Mouse (Mus musculus): Measurements from ENCODE around the gene Nisch. TPM values are rescaled to one million over a fixed set of nuclear protein-coding genes. Genes with fewer than 3 reads are reported as not detected.

Nisch gene
- total RNA-seq, 2 experiments from 2014 or later = 49.1 to 59.1 TPM

DNA sequence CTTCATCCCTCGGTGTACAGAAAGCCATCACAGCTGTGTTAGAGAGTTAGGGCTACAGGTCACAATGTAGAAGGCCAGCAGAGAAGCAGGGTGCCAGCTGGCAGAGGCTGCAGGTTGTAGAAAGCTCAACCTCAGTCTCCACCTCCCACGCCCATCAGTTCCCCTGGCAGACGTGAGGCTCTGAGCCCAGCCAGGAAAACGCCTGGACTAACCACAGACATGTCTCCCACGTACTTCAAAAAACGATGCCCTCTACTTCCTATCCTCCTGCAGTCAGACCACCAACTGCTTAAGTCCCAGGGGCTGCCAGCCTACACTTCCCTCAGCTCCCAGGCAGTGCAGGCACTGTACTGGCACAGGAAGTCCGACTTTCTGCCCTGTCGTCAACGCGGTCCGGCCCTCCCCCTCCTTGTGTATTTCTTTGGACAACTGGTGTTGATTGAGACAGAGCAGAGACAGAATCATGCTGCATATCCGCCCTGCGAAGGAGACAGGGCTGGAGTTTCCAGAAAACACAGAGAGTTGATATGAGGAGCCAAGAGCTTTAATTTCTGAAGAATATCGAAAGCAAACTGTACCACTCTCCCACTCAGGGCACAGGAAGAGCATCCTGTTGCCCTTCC is 21.7 kb downstream of the Nisch start:
- ATAC-seq (replicated peaks; ENCODE audit: low FRiP score, poor library complexity, severe bottlenecking) = no peak

DNA sequence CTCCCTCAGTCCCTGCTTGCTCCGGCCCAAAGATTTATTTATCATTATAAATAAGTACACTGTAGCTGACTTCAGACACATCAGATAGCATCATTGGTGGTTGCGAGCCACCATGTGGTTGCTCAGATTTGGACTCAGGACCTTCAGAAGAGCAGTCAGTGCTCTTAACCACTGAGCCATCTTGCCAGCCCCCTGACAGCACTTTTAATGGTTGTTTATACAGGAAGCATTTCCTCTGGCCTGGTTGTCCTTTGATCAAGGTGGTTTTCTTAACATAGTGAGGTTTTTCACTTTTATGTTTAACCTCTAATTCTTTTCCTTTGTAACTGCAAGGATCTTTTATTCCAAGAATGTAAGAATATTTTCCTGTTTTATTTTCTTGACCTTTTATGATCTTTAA is 22.3 kb downstream of the Nisch start:
- no peak for ATAC-seq (replicated peaks; ENCODE audit: low FRiP score, poor library complexity, severe bottlenecking)

DNA sequence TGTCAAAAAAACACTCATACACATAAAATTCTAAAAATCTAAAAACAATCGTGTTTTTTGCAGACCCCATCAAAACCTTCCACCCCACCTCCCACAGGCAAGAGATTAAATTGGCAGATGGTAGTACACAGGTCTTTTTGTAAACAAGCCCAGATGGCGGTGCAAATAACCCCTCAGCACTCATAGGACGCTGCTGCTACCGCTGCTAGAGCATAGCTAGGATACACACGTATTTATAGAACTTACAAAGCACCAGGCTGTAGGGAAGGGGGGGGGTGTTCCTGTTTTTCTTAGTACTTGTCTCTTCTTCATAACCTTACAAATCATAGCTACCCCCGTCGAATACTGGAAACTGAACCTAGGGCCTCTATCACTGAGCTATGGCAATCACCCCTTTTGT is 23.0 kb downstream of the Nisch start:
- ATAC-seq (replicated peaks; ENCODE audit: low FRiP score, poor library complexity, severe bottlenecking) = no peak

DNA sequence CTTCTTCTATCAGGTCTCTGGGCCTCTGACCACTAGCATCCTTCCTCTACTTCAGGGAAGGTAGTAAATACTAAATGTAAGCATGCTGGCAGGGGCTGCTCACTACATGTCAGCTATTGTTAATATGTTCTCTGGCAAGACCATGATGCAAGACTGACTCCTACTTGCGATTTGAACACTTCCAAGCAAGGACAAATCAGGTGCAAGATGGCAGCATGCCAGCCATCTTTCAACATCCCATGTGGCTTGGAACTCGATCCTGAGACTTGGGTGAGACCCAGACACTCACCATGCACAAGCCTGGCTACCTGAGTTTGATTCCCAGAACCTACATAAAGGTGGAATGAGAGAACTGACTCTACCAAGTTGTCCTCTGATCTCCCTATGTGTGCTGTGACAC is 24.8 kb downstream of the Nisch start:
- no peak for ATAC-seq (replicated peaks; ENCODE audit: low FRiP score, poor library complexity, severe bottlenecking)

DNA sequence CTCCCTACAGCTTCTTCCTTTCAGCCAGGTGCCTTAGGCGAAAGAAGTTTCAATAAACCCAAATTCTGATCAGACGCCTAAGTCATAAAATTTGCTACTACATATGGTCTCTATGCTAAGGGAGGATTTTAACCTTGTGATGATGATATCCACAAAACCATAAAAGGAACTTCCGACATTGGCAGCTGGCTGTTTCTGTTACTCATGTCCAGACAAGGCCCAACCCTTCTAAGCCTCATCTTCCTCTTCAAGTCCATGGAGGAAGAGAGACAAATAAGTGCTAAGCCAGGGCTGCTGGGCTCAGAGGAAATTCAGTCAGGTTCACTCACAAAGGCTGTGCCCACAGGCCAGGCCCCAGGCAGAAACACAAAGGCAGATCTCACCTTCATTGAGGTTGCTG is 27.4 kb downstream of the Nisch start:
- ATAC-seq (replicated peaks; ENCODE audit: low FRiP score, poor library complexity, severe bottlenecking) = no peak

DNA sequence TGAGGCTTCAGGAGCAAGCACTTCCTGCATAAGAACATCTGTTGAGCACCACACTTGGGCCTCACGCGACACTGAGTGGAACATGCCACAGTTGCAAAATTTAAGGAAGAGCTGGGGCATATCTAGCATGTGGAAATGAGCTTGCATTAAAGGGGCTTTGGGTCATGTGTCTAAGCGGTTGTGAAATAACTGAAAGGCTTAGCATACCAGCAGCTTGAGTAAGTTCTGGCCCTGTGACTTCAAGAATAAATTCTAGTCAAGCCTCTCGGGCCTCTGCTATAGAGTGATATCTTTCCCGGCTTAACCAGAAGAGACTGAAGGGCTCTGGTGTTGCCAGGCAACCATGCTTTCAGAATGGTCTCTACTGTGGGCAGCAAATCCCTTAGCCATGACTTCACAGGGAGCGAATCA is 28.0 kb downstream of the Nisch start:
- no peak for ATAC-seq (replicated peaks; ENCODE audit: low FRiP score, poor library complexity, severe bottlenecking)

DNA sequence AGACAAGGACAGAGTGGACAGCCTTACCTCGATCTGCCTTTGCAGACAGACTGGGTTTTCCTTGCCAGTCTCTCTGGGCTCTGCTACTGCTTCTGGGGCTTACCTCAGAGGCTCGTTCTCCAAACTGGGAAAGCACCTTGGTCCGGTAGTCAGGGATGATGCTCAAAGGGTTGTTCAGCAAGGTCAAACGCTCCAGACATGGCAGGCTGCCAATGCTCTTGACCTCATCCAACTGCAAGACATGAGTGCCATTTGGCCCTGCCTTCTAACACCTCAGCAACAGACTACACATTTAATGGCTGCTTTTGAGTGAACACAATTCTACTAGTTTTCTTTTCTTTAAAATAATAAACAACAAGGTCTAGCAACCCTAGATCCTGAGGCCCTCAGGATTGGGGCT is 30.1 kb downstream of the Nisch start:
- no peak for ATAC-seq (replicated peaks; ENCODE audit: low FRiP score, poor library complexity, severe bottlenecking)

DNA sequence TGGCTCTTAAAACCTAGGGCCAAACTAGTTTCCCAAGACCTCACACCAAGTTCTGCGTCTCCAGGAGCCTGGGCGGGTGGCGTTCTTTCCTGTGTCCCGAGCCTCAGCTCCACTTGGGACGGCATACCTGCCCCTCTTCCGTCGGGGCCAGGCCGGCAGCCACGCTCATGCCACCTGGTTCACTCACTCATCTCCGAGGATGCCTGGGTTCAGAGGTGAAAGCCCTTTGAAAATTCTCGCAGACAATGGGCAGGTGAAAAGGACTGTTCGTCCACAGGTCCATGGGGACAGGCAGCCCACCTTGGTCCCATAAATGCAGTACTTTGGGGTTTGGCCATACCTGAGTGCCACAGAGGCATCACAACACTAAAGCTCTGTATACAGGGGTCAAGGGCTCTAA is 32.6 kb downstream of the Nisch start:
- no peak for ATAC-seq (replicated peaks; ENCODE audit: low FRiP score, poor library complexity, severe bottlenecking)

DNA sequence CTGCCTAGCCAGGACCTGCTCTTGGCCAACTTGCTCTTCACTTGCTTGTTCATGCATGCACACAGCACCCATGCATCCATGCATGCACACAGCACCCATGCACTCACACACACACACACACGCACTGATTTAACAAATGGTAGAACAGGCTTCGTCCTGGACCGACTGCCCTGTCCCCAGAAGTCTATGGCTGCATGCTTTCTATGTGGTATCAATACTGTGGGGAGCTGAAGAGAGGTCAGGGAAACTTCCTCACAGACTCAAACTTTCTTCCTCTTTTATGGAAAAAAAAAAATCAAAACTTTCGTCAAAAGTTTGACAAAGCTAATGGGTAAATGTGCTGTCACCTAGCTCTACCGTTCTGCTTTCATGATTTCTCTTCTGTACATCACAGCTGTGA is 33.2 kb downstream of the Nisch start:
- ATAC-seq (replicated peaks; ENCODE audit: low FRiP score, poor library complexity, severe bottlenecking) = no peak

DNA sequence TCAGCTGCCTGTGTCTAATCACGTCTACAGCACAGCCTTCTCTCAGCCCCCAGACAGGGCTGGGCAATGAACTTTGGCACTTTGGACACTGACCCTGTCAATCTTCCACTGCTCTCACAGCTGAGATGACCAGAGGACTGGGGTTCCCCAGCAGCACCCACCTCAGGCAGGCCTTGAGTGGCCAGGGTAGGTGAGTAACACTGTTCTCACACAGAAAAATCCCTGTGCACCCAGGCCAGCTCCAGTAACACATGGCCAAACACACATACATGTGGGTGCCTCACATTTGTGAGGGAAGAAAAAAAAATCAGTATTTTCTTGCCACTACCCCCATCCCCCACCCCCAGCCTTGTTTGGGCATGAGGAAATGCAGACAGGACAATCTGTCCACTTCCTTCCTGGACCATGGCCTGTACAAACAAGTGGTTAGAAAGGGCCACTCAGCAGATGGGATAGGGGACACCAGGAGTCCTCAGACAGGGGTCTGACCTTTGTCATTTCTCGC is 33.9 kb downstream of the Nisch start:
- ATAC-seq (replicated peaks; ENCODE audit: low FRiP score, poor library complexity, severe bottlenecking) = no peak

DNA sequence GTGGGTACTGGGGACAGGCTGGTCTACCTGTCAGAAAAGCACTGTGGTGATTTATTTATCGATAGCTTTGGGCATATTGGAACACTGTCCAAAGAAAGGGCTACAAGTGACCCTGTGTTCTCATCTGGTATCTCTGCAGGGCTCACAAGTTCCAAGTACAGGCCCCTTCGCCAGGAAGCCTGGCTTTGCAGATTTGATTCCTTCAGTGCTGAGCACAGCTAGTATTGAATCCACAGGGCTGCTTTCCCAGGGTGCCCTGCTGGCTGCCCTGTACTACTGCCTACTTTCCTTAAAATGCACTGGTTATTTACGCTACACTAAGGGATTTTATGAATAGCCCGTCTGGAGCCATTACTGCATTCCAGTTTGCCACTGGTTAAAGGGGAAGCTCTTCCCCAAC is 35.2 kb downstream of the Nisch start:
- ATAC-seq (replicated peaks; ENCODE audit: low FRiP score, poor library complexity, severe bottlenecking) = no peak

DNA sequence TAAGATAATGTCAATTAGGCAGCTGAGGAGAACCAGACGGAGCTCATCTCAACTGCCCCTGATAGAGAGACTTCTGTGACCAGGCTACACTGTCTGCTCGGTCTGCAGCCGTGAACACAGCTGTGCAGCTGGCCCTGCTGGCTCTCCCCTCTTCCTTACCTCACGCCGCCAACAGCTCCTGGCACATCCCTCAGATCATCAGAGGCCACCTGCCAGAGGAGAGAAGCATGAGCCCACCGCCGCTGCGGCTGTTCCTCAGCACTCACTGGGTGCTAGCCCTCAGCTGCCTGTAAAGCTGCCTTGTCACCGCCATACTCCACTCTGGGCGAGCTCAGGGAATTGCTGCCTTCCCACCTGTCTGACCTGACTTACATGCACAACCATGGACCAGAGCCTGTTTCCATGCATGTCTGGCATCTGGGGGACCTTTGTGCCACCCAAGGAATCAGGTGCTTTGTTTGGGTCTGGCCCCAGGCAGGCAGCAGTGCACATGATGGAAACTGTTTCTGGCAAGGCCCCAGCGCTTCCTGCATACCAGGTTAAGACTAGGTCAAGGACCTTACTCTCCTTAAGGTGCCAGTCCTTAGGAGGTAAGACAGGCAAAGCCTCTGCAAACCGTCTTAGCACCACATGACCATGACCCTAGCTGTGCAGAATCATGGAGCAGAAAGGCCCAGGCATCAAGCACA is 36.9 kb downstream of the Nisch start:
- no peak for ATAC-seq (replicated peaks; ENCODE audit: low FRiP score, poor library complexity, severe bottlenecking)

DNA sequence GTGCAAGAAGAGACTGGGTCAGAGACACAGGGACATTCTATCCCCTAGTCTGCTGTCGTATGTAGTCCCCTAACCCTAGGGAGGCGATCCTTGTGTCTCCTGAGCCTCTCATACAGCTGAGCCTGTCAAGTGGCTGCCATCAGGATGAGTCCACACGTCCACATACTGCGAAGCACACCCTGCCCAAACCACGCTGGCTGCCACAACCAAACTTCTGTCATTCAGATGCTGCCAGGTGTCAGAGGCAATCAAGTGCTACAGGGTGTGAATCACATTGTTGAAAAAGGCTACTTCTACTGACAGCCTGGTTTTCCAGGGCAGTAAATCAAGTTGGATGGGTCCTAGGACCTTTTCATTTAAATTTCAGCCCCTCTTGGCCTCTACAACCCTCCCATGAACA is 39.0 kb downstream of the Nisch start:
- ATAC-seq (replicated peaks; ENCODE audit: low FRiP score, poor library complexity, severe bottlenecking) = no peak

DNA sequence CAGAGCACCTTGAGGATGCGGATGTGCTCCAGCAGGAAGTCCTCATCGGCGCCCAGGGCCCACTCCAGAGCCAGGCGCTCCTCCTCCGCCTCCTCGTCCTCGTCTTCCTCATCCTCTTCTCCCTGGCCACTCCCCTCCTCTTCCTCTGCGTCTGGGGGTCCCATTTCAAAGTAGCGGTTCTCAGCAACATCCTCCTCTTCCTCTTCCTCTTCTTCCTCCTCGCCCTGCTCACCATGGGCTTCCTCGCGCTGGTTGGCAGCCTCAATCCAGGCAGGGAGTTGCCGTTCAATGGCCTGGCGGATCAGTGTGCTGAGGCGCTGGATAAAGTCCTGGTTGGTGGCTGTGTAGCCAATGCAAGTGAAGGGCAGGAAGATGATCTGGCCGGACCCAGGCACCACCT is 39.5 kb downstream of the Nisch start:
- no peak for ATAC-seq (replicated peaks; ENCODE audit: low FRiP score, poor library complexity, severe bottlenecking)

DNA sequence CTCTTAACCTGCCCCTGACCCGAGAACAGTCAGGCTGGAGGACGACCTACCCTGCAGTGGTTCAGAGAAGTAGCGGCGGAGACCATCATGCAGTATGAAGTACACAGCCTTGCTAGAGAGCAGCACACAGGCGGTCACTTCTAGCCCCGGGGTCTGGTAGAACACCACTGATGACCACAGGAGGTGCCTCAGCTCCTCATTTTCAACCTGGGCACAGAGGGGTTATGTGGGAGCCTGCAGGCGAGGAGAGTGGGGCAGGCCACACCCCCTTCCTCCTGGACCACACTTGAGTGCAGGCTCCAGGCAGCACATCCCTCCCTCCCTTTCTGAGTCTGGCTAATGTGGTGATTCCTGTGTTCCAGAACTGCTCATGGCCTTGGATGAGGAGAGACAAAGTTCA is 43.2 kb downstream of the Nisch start:
- no peak for ATAC-seq (replicated peaks; ENCODE audit: low FRiP score, poor library complexity, severe bottlenecking)

DNA sequence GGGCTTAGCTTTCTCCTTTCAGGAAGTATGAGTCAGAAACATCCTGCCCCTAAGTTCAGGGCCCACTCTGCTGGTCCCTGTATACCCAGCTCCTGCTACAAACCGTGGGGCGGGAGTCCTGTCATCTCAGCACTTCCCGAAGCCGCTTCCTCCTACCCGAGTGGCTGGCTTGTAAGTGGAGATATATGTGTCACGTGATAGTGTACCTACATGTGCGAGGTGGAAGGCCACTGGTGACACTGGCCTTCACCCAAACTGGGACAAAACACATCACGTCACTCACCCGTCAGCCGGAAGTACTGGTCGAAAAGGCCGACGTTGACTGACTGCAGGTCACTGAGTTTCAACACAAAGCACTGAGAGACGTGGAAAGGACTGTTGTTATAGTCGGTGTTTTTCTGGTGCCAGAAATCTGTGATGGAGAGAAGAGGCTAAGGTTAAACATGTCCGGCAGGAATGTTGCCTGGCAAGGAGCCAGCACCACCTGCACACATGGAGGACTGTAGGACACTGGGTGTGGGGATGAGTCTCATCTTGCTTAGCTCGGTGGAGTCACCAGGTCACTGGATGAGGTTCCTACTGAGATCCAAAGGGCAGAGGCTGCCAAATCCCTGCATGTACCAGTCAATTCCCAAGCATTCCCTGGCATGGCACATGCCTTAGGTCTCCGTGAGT is 43.8 kb downstream of the Nisch start:
- ATAC-seq (replicated peaks; ENCODE audit: low FRiP score, poor library complexity, severe bottlenecking) = no peak

DNA sequence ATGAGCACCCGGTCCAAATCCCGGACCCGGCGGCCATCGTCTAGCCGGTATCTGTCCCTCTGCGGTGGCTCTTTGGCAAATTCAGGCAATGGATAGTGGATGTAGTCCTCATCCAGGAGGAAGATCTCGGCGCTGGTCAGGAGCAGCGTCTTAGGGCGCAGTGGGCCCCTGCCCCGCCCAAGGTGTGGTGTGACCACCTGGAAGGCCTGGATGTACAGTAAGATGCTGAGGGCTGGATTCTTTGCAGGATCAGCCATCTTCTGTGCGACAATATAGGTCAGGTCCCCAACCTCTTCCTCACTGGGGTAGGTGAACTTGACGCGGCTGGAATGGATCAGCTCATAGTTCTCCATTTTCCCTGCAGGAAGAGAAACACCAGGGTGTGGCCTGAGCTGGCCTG is 44.9 kb downstream of the Nisch start:
- no peak for ATAC-seq (replicated peaks; ENCODE audit: low FRiP score, poor library complexity, severe bottlenecking)

DNA sequence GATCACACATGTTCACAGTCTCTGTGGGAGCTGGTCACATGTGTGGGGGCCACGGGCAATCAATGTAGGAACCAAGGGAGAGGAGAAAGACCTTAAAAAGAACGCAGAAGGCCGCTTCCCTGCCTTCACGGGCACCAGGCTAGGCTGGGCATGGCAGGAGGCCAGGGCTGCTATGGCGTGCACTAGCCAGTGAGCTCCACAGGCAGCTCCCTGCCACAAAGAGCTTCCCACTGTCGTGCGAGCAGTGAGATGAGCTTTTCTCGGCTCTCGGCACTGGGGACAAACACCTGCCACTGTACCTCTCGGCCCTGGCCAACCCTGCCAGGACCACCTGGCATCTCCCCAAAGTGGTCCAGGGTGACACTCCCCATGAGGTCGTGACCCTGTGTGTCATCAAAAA is 45.4 kb downstream of the Nisch start:
- ATAC-seq (replicated peaks; ENCODE audit: low FRiP score, poor library complexity, severe bottlenecking) = no peak

DNA sequence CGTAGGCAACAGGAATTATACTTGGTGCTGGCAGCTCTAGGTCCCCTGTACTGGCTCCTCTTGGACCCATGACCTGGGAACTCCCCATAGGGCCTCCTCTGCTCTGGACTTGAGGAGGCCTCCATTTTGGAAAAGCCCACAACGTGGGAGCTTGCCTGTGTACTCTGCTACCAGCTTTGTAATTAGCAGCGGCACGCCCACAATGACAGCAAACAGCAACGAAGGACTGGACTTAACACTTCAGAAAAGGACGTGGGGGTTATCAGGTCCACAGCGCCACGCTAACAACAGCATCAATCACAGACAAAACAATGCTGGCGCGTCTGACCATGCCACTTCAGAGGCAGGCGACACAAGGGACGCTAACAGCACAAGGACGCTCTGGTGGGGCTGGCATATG is 45.8 kb downstream of the Nisch start:
- no peak for ATAC-seq (replicated peaks; ENCODE audit: low FRiP score, poor library complexity, severe bottlenecking)

DNA sequence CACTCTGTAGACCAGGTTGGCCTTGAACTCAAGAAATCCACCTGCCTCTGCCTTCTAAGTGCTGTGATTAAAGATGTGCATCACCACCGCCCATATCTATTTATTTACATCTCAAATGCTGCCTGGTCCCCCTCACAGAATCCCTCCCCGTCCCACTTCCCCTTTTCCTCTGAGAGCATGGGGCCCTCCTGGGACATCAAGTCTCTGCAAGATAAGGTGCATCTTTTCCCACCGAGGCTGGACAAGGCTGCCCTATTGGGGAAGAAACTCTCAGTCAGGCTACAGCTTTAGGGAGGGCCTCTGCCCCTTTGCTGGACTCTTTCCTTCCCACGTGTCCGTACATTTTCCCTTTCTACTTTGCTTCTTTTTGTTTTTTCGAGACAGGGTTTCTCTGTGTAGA is 47.2 kb downstream of the Nisch start:
- no peak for ATAC-seq (replicated peaks; ENCODE audit: low FRiP score, poor library complexity, severe bottlenecking)

DNA sequence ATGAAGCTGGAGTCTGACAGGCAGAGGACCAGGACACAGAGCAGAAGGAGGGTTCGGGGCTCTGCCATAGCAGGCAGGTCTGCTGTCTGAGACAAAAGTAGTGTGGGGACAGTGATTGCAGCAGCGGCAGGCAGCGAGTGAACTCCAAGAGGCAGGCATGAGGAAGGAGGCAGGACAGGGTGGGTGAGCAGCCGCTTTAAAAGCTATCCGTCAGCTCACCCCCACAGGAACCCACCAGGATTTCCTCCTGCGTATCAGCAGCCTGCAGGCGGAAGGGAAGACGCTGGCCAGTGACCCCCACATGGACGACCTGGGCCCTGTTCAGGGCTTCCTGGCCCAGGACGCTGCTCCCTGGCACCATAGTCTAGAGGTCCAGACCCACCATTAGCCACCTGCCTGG is 48.3 kb downstream of the Nisch start, which contains the start of gene Stab1:
Stab1 (minus strand) TSS at position 217 of the 400 bp plus-strand sequence.
- ATAC-seq (replicated peaks; ENCODE audit: low FRiP score, poor library complexity, severe bottlenecking) = no peak

Data from erythroid progenitor cell, adult 5-6 weeks (primary cell).